Mouse (Mus musculus) heart, adult 18-20 months (tissue): ENCODE data around the gene Sgf29. TPM values are rescaled to one million over a fixed set of nuclear protein-coding genes. Genes with fewer than 3 reads are reported as not detected.
A peak's percentile ranks its signal among the peaks of the same experiment; 100 is the strongest.

ENCODE experiments used
- DNase-seq, 2 experiments: peaks; one replicate each; pipeline ENCODE4 v3.0.0; 2021 to 2022; ENCODE audit warnings: mixed read lengths in 1 of 2
- long read RNA-seq, 2 experiments: library from polyadenylated mRNA; stranded (forward); transcript quantifications; one replicate each; pipeline ENCODE4 v2.0.0; 2021
- total RNA-seq, 2 experiments: library from RNA; stranded (reverse); gene quantifications; 2 replicates each; pipeline ENCODE4 v1.2.3; 2021

Sgf29 gene
- 10 to 100 TPM; 24.8 to 26.5 TPM for total RNA-seq
- long read RNA-seq, experiment 1, transcript Sgf29-201 (10 exons, 1,312 nt) = major isoform, 11 of 14 reads
- long read RNA-seq, experiment 1, partial matches to known transcripts = 1 of 14 reads
- long read RNA-seq, experiment 1, other reads (novel, unspliced or antisense) = 2 of 14 reads
- long read RNA-seq, experiment 2, transcript Sgf29-201 (10 exons, 1,312 nt) = major isoform, 5 of 8 reads
- long read RNA-seq, experiment 2, partial matches to known transcripts = 2 of 8 reads
- long read RNA-seq, experiment 2, other reads (novel, unspliced or antisense) = 1 of 8 reads

GRCm38 (mm10) chr7:126649231-126650051 lies at the start of gene Sgf29:
Gene Sgf29, plus strand, starts transcription at chr7:126649309.
- DNase-seq = peak; percentile 96

GRCm38 (mm10) chr7:126601896-126602295 lies 47.2 kb upstream of the Sgf29 start:
- DNase-seq = no peak

DNA sequence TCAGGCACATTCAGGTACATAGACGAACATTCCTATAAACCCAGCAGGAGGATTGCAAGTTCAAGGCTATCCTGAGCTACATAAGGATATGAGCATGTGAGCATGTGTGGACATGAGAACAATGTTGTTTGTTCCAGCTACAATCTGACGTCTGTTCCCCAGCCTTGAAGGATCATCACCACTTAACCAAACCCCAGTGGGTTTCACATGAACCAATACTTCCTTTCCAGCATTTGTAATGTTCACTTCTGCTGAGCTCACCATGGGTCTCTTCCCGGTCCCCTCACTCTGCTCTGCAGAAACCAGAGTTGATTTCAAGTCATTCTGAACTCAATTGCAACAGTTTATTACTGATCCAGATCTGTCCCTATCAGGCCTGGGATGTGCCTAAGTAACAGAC lies 46.5 kb upstream of the Sgf29 start:
- no peak for DNase-seq

GRCm38 (mm10) chr7:126606611-126607010 lies 42.5 kb upstream of the Sgf29 start:
- no peak for DNase-seq

DNA sequence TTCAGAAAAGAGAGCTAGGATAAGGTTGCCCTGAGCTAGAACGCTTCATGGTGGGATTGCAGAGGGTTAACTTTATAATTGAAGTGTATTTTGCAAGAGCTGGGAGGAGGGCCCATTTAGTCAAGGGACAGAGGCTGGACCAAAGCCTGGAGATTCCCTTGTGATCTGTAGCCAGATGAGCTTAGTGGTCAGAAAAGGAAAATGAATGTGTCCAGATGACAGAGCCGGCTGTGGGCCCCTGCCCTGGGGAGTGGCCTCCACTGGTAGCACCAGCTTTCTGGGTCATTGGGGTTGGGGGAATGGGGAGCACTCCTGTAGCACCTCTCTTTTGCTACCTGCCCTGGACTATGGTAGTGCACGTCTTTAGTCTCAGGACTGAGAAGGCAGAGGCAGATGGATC lies 42.0 kb upstream of the Sgf29 start:
- DNase-seq = peak; percentile 76 to 79

DNA sequence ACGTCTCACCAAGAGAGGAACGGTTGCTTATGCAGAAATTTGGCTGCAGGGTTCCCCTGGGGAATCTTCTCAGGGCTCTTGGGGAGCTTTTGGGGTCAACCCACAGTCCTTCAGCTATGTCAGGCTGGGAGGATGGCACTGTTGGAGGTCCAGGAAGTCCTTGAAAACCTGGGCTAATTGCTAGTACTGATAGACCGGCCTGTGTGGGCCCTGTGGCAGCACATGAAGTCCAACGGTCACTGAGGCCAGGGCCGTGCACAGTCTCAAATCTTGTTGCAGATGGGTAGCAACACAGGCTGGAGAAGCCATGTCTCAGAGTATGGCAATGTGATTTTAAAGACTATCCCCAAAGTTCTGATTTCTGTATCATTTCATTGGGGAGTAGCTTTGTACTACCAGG lies 41.3 kb upstream of the Sgf29 start:
- DNase-seq = no peak

DNA sequence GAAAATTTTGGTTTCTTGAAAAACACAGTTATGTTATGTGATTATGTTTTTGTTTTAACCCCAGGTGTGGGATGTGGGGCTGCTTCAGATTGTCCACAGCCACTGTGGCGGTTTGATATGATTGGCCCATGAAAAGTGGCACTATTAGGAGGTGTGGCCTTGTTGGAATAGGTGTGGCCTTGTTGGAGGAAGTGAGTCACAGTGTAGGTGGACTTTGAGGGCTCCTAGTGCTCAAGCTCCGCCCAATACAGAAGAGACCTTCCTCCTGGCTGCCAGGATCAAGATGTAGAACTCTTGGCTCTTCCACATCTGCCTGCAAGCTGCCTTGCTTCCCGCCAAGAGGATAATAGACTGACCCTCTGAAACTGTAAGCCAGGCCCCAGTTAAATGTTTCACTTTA lies 36.4 kb upstream of the Sgf29 start:
- no peak for DNase-seq

GRCm38 (mm10) chr7:126616707-126617106 lies 32.4 kb upstream of the Sgf29 start:
- no peak for DNase-seq

- no peak for DNase-seq
These were observed 29.4 kb upstream of the Sgf29 start for GRCm38 (mm10) chr7:126619559-126620275.

- DNase-seq = peak in 1 of 2 experiments; percentile 23
These were observed 27.4 kb upstream of the Sgf29 start for GRCm38 (mm10) chr7:126621452-126622359.

DNA sequence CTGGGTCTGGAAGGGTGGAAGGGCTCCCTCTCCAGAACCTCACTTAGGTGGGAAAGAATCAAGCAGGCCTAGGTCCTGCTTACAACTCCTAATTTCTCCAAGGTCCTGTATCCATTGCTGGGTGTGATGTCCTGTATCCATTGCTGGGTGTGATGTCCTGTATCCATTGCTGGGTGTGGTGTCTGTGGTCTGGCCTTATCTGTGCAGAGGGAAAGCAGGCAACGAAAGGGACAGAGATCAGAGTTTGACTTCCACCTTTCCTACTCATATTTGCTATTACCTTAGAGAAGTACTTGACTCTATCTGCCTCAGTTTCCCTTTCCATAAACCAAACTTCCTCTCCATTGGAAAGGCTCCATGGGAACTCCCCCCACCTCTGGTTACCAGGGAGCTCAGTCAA lies 25.7 kb upstream of the Sgf29 start:
- DNase-seq = no peak

DNA sequence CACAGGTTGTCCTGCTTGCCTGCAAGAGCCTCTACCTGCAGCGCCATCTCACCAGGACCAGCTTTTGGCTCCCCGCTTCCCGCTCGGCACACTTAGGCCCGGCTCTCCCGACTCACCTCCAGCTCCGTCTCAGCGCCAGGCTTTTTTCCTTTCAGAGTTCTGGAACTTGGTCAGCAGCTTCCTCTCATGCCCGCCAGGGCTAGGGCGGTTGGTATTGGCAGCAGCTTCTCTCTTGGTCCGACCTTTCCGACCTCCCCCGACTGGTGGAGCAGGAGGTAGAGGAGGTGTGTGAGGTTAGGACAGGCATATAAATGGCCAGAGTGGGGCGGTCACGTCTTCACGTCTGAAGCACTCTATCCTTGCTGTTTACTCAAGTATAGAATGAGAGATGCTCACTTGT lies 24.3 kb upstream of the Sgf29 start:
- peak; percentile 28 to 48 for DNase-seq

GRCm38 (mm10) chr7:126625369-126625768 lies 23.7 kb upstream of the Sgf29 start:
- DNase-seq = peak; percentile 89 to 95

DNA sequence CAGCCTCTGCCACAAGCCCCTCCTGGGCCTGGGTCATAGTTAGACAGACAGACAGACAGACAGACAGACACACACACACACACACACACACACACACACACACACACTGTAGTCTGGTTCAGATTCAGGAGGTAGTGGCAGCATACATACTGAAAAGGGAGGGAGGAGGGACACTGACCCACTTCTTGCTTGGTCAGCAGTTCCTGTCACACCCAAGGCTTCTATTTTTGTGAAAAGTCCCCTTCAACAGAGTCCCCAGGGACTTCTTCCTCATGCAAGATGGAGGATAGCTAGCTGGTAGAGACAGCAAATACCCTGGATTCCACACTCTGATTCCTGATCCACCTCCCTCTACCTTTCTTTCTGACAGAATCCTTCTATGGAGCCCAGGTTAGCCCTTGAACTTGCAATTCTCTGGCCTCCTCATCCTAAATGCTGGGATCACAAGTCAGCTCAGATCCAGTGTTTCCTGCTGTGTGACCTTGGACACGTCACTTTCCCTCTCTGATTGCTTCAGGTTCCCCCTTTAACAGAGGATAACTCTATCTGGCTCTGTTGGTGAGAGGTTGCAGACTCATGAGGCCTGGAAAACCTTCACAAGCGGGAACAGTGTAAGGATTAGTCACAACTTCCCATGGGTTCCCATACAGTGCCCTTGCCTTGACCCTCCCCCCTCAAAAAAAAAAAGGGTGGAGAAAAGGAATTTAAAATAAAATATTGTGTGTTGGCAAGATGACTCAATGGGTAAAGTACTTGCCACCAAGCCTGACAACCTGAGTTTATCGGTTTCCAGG lies 23.1 kb upstream of the Sgf29 start:
- DNase-seq = no peak

DNA sequence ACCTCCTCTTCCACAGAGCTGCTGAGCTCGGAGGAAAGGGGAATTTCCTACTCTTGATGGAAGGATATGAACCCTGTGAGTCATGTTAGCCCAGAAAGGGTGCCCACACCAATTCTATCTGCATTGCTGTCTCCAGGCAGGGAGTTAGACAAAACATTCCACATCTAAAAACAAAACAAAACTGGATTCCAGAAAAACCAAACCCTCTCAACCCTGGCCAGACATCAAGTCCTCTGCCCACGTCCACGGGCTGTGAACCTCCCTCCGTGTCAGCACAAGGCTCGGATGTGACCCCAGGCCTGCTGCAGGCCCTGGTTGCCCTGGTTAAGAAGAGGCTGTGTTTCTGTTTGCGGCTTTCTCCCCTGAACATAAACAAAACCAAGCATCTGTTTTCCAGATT lies 21.0 kb upstream of the Sgf29 start:
- DNase-seq = peak in 1 of 2 experiments; percentile 32

DNA sequence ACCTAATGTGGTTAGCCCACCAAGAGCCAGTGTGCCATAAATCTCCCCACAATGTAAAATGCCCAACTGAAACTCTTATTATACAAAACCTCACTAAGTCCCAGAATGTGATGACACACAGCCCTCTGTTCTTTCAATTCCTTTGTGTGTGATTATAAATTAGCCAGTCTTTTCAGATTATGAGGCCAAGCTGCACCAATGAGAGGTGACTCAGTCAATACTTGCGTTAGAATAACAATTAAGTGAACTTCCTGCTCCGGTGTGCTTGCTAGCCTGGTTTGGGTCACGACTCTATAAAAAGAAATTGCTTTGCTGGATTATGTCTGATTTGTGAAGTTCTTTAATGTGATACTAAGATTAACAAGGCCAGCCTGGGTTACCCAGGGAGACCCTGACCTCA lies 19.2 kb upstream of the Sgf29 start:
- no peak for DNase-seq

- DNase-seq = no peak
These were observed 18.1 kb upstream of the Sgf29 start, which contains the start of gene Nupr1 for GRCm38 (mm10) chr7:126630824-126631518. Gene Nupr1, minus strand, starts transcription at chr7:126630861.

- DNase-seq = no peak
These were observed 16.6 kb upstream of the Sgf29 start for GRCm38 (mm10) chr7:126632478-126632877.

DNA sequence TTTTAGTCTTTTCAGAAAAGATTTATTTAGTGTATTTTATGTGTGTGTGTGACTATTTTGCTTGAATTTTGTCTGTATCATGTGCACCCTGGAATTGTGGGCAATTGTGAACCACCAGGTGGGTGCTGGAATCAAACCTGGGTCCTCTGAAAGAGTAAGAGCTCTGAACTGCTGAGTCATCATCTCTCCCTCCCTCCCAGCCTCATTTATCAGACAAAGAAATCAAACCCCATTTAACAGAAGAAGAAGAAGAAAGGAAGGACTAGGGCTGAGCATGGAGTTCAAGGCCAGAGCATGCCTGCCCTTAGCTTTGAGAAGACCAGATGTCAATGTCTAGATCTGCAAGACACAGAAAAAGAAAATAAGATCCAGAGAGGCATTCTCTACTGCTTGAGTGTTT lies 13.7 kb upstream of the Sgf29 start:
- no peak for DNase-seq
